In the genomic region with DNA sequence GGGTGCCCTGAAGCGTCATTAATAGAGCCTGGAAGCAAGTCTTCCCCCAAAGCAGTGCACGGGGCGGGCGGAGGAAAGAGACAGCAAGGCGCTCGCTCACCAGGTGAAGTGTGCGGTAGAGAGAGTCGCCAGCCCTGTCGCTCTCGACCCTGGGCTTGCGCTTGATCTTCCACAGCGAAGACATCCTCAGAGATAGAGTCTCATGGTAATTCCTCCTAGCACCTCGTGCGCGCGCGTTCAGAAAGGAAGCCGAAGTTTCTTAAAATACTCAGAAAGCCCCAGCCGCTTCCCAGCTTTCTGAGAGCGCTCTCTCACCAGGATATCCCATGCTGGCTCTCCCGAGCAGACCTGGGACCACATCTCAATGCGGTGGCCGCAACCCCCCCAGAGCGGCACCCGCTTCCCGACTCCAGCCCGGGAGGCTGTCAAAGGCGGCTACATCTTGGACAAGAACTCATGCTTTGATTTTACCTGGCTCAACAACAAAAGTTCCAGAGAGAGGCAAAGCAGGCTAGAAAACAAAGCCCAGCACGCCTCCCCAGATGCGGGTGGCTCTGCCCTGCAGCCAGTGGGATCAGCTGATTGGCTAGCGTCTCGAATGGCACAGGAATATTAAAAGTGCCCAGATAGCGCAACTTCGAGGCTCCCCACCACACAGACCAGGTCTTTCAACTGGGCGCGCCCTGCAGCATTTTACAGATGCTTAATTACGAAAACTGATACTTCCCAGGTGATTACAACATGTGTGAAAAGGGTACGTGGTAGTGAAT, we compare ENCODE assay signal across 8 mouse cellular contexts.
DNase-seq lines count a peak whose midpoint lies in the region; ATAC-seq and TF ChIP-seq lines count a peak whose summit lies in the region.

No protein-coding gene starts in this region.

- DNase-seq in adrenal gland, postnatal 25 days = peak; percentile 11
- DNase-seq in adrenal gland, postnatal 4 days (ENCODE audit: low spot score in 2 of 2) = no peak
- DNase-seq in thymus, postnatal 14 days = peak; percentile 32
- no peak for DNase-seq in thymus, postnatal 36 days
- no peak for DNase-seq in kidney, postnatal 0 days (ENCODE audit: low spot score)
- no peak for DNase-seq in layer of hippocampus, postnatal 10 days (ENCODE audit: low spot score in 2 of 2)
- DNase-seq in MN1 (ENCODE audit: low spot score) = no peak

- H3K4me3 ChIP-seq in kidney, postnatal 0 days (replicated peaks; ENCODE audit: low read depth, low read length) = peak overlapping the region; percentile 34
- H3K4me3 ChIP-seq in neural tube, embryonic 12.5 days = peak overlapping the region; percentile 37

- no peaks in the 10 kb centered on the region for H3K4me1 ChIP-seq in kidney, postnatal 0 days (replicated peaks; ENCODE audit: insufficient read depth, low read length)
- peaks cover 25% of the 10 kb centered on the region for H3K4me1 ChIP-seq in neural tube, embryonic 12.5 days

- peak overlapping the region; percentile 50; the same call in 1 of the 2 replicates for H3K9ac ChIP-seq in kidney, postnatal 0 days (ENCODE audit: low read depth, low read length)
- H3K9ac ChIP-seq in neural tube, embryonic 12.5 days = peak overlapping the region; percentile 59

- H3K36me3 ChIP-seq in kidney, postnatal 0 days (ENCODE audit: insufficient read depth, low read length) = no peaks in the 10 kb centered on the region
- 0 out of 2 replicates have a peak, but pooled peaks cover 4% of the 10 kb centered on the region for H3K36me3 ChIP-seq in neural tube, embryonic 12.5 days

- no peaks in the 10 kb centered on the region for H3K9me3 ChIP-seq in kidney, postnatal 0 days (replicated peaks; ENCODE audit: low read length)
- no peaks in the 10 kb centered on the region for H3K9me3 ChIP-seq in neural tube, embryonic 12.5 days

- TF ChIP-seq CTCF in kidney, postnatal 0 days (IDR thresholded peaks at IDR 0.05; ENCODE audit: low read depth) = no peak

- ATAC-seq in kidney, postnatal 0 days (replicated peaks; ENCODE audit: low FRiP score, low read depth) = no peak
- ATAC-seq in neural tube, embryonic 12.5 days (ENCODE audit: low FRiP score, low read depth) = peak; percentile 63; the same call in 1 of the 2 replicates

- peak overlapping the region; percentile 68 for H3K4me2 ChIP-seq in kidney, postnatal 0 days (ENCODE audit: low read length)
- H3K4me2 ChIP-seq in neural tube, embryonic 12.5 days (replicated peaks) = peak overlapping the region; percentile 83

- no peaks in the 10 kb centered on the region for H3K27me3 ChIP-seq in kidney, postnatal 0 days (ENCODE audit: insufficient read depth, low read length)
- H3K27me3 ChIP-seq in neural tube, embryonic 12.5 days (replicated peaks) = peaks cover 8% of the 10 kb centered on the region; the same call in 1 of the 2 replicates

- 5% methylated on average over 38 of the region's 38 CpGs for WGBS in kidney, postnatal 0 days
- WGBS in neural tube, embryonic 12.5 days = 2% methylated on average over 38 of the region's 38 CpGs

- H3K27ac ChIP-seq in kidney, postnatal 0 days = no peak overlapping the region
- H3K27ac ChIP-seq in neural tube, embryonic 12.5 days = no peak overlapping the region

Comparison
In these comparisons a context has a peak if more than half of its experiments do, and no peak if none do; other contexts are left out.
1. DNase-seq: peak in adrenal gland, postnatal 25 days (single experiment) and thymus, postnatal 14 days (single experiment); none in adrenal gland, postnatal 4 days (0 of 2), thymus, postnatal 36 days (0 of 2), kidney, postnatal 0 days (single experiment), layer of hippocampus, postnatal 10 days (0 of 2) and MN1 (single experiment).